Mouse (Mus musculus) CH12.LX (cell line): ENCODE measurements at regions not wholly inside any gene's neighbourhood (a gene's known extent, or its start where the extent isn't known, plus 50 kb on each side); places are given as distances from the start of the nearest gene placed in this dataset.

ENCODE experiments used
- DNase-seq: peaks from one replicate; pipeline ENCODE4 v3.0.0-alpha.2; 2013; ENCODE audit errors: extremely low read depth
- H3K27ac ChIP-seq: 2 replicates; pipeline ENCODE4 v1.5.1; 2012; ENCODE audit warnings: low read depth, mild to moderate bottlenecking, control low read depth, moderate library complexity; ENCODE audit not compliant: insufficient read depth
- H3K27me3 ChIP-seq: replicated peaks from 2 replicates; pipeline ENCODE3; 2012; ENCODE audit warnings: inconsistent platforms
- H3K36me3 ChIP-seq, 2 experiments: replicated peaks in 1 of 2; 2 replicates each; pipeline versions ENCODE3 to v1.6.1; 2012; ENCODE audit warnings: inconsistent platforms in 1 of 2, low read length in 1 of 2, mild to moderate bottlenecking in 1 of 2, mixed read lengths in 1 of 2, moderate library complexity in 1 of 2; ENCODE audit not compliant: control insufficient read depth in 1 of 2, insufficient read depth in 1 of 2
- H3K4me1 ChIP-seq, 2 experiments: 2 replicates each; pipeline ENCODE4 v1.6.1; 2012; ENCODE audit warnings: inconsistent platforms in 1 of 2, moderate library complexity in 1 of 2; ENCODE audit not compliant: insufficient read depth in 2 of 2, control insufficient read depth in 1 of 2
- H3K4me2 ChIP-seq: 2 replicates; pipeline ENCODE4 v1.6.1; 2012; ENCODE audit warnings: low read depth, mild to moderate bottlenecking, control low read depth; ENCODE audit not compliant: poor library complexity, insufficient read depth, severe bottlenecking
- H3K4me3 ChIP-seq, 3 experiments: fragments of 150-350 bp in 1 of 3; sonication (generic) in 1 of 3; replicated peaks in 1 of 3; 2 replicates each; pipeline versions ENCODE3 to v1.5.1; 2011 to 2012; ENCODE audit warnings: low read depth in 2 of 3, low read length in 2 of 3, mild to moderate bottlenecking in 2 of 3, moderate library complexity in 2 of 3, control low read depth in 1 of 3, improper control_type of control experiment in 1 of 3, inconsistent platforms in 1 of 3, mixed read lengths in 1 of 3; ENCODE audit not compliant: poor library complexity in 1 of 3
- H3K79me2 ChIP-seq: replicated peaks from 2 replicates; pipeline ENCODE4 v1.6.1; 2012; ENCODE audit warnings: mild to moderate bottlenecking, moderate library complexity; ENCODE audit not compliant: control insufficient read depth, poor library complexity, insufficient read depth, severe bottlenecking; ENCODE audit errors: extremely low read depth
- H3K9ac ChIP-seq: 2 replicates; pipeline ENCODE4 v1.6.1; 2012; ENCODE audit warnings: low read depth, mild to moderate bottlenecking, control low read depth, moderate library complexity; ENCODE audit not compliant: insufficient read depth
- H3K9me3 ChIP-seq: replicated peaks from 2 replicates; pipeline ENCODE3; 2012; ENCODE audit warnings: low read length, inconsistent platforms, mixed read lengths
- CHD1 ChIP-seq: IDR thresholded peaks from 2 replicates; pipeline ENCODE4 v1.6.1; 2012; ENCODE audit warnings: low read depth, low read length, improper control_type of control experiment, inconsistent platforms
- E2F4 ChIP-seq: IDR thresholded peaks from 2 replicates; pipeline ENCODE4 v1.6.1; 2011; ENCODE audit warnings: low read depth, low read length, improper control_type of control experiment; ENCODE audit not compliant: insufficient replicate concordance
- EP300 ChIP-seq: IDR thresholded peaks from 2 replicates; pipeline ENCODE4 v1.6.1; 2011; ENCODE audit warnings: low read length, improper control_type of control experiment
- ETS1 ChIP-seq: conservative IDR thresholded peaks from 2 replicates; pipeline ENCODE4 v1.6.1; 2012; ENCODE audit warnings: low read depth, mild to moderate bottlenecking, inconsistent platforms, low read length, improper control_type of control experiment, moderate library complexity
- GABPA ChIP-seq: IDR thresholded peaks from 2 replicates; pipeline ENCODE4 v1.6.1; 2012; ENCODE audit warnings: low read depth, low read length, improper control_type of control experiment, inconsistent platforms; ENCODE audit not compliant: insufficient replicate concordance
- IRF4 ChIP-seq: IDR thresholded peaks from 2 replicates; pipeline ENCODE4 v1.6.1; 2014; ENCODE audit warnings: low read depth, mild to moderate bottlenecking, inconsistent platforms, low read length, improper control_type of control experiment
- JUND ChIP-seq: conservative IDR thresholded peaks from 2 replicates; pipeline ENCODE4 v1.6.1; 2011; ENCODE audit warnings: low read depth, low read length, improper control_type of control experiment
- MAFK ChIP-seq: IDR thresholded peaks from 2 replicates; pipeline ENCODE4 v1.6.1; 2011; ENCODE audit warnings: low read length, improper control_type of control experiment; ENCODE audit not compliant: insufficient replicate concordance
- MXI1 ChIP-seq: IDR thresholded peaks from 2 replicates; pipeline ENCODE4 v1.6.1; 2011; ENCODE audit warnings: mild to moderate bottlenecking, low read depth, low read length, improper control_type of control experiment
- NELFE ChIP-seq: IDR thresholded peaks from 2 replicates; pipeline ENCODE4 v1.6.1; 2011; ENCODE audit warnings: low read depth, low read length, improper control_type of control experiment
- NRF1 ChIP-seq: IDR thresholded peaks from 2 replicates; pipeline ENCODE4 v1.6.1; 2014; ENCODE audit warnings: low read depth, mild to moderate bottlenecking, inconsistent platforms, low read length, improper control_type of control experiment, moderate library complexity
- PAX5 ChIP-seq: IDR thresholded peaks from 2 replicates; pipeline ENCODE4 v1.6.1; 2012; ENCODE audit warnings: low read length, inconsistent platforms, mixed read lengths
- POLR2A ChIP-seq: IDR thresholded peaks from 2 replicates; pipeline ENCODE4 v1.6.1; 2011; ENCODE audit warnings: low read depth, mild to moderate bottlenecking, improper control_type of control experiment, low read length
- POLR2AphosphoS2 ChIP-seq: IDR thresholded peaks from 2 replicates; pipeline ENCODE4 v1.6.1; 2011; ENCODE audit warnings: low read depth, low read length, improper control_type of control experiment
- RCOR1 ChIP-seq: conservative IDR thresholded peaks from 2 replicates; pipeline ENCODE4 v1.6.1; 2012; ENCODE audit warnings: low read depth, mild to moderate bottlenecking, inconsistent platforms, low read length, improper control_type of control experiment
- SIN3A ChIP-seq: IDR thresholded peaks from 2 replicates; pipeline ENCODE4 v1.6.1; 2012; ENCODE audit warnings: low read length, improper control_type of control experiment, inconsistent platforms
- TCF12 ChIP-seq: IDR thresholded peaks from 2 replicates; pipeline ENCODE4 v1.6.1; 2014; ENCODE audit warnings: low read depth, mild to moderate bottlenecking, inconsistent platforms, low read length, improper control_type of control experiment
- USF1 ChIP-seq: IDR thresholded peaks from 2 replicates; pipeline ENCODE4 v1.6.1; 2014; ENCODE audit warnings: low read depth, mild to moderate bottlenecking, inconsistent platforms, low read length, improper control_type of control experiment
- USF2 ChIP-seq: conservative IDR thresholded peaks from 2 replicates; pipeline ENCODE4 v1.6.1; 2011; ENCODE audit warnings: low read depth, low read length, improper control_type of control experiment
- ZKSCAN1 ChIP-seq: IDR thresholded peaks from 2 replicates; pipeline ENCODE4 v1.6.1; 2012; ENCODE audit warnings: low read depth, inconsistent platforms, low read length, improper control_type of control experiment, borderline replicate concordance
- ZMIZ1 ChIP-seq: IDR thresholded peaks from 2 replicates; pipeline ENCODE4 v1.6.1; 2012; ENCODE audit warnings: low read depth, mild to moderate bottlenecking, inconsistent platforms, low read length, improper control_type of control experiment
- ZNF384 ChIP-seq: IDR thresholded peaks from 2 replicates; pipeline ENCODE4 v1.6.1; 2012; ENCODE audit warnings: low read depth, low read length, improper control_type of control experiment, inconsistent platforms
- dilution Hi-C: fragments of 300-500 bp; cut with MboI; formaldehyde crosslinking; loops from 2 replicates; pipeline ENCODE4 v1.14.3; 2020; ENCODE audit warnings: low sequenced_read_pairs; ENCODE audit not compliant: extremely low pct_unique_long_range_greater_than_20kb, extremely low pct_ligation_motif_present
- in situ Hi-C: fragments of 300-500 bp; cut with MboI; formaldehyde crosslinking; loops from 3 replicates; pipeline ENCODE4 v1.14.3; 2019; ENCODE audit warnings: low sequenced_read_pairs, low pct_ligation_motif_present, low pct_unique_long_range_greater_than_20kb, mixed read lengths

DNA sequence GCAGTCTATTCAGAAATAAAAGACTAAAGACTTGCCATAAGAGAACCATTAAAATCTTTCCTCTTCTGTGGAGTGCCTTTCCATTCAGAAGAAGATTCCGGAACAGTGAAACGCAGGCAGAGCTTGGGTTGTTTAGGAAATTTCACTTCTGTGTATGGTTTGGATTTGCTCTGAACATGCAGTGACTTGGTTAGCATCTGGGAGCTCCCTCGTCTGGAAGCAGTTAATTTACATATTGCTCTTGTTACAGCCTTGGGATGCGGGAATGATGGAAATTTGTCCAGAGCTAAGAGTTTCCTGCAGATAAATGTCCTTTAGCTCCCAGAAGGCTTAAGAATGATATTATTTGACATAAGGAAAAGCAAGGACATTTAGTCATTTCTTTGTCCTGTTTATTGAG is 56.4 kb upstream of the Itga6 start:
- no peaks in the 10 kb centered on the region for H3K4me1 ChIP-seq
- TF ChIP-seq IRF4, result no peak
- TF ChIP-seq, all 38 proteins: peak for 0
- Histone ChIP-seq H3K4me3 (no peak overlapping the region), H3K27ac (no peak overlapping the region), H3K4me2 (no peak overlapping the region), H3K27me3 (no peaks in the 10 kb centered on the region), H3K9ac (no peak overlapping the region), H3K9me3 (no peaks in the 10 kb centered on the region), H3K79me2 (no peaks in the 10 kb centered on the region), H3K36me3 (no peaks in the 10 kb centered on the region)
- dilution Hi-C loops, result no loop called here
- DNase-seq, result no peak
- in situ Hi-C loops, result no loop called here

DNA sequence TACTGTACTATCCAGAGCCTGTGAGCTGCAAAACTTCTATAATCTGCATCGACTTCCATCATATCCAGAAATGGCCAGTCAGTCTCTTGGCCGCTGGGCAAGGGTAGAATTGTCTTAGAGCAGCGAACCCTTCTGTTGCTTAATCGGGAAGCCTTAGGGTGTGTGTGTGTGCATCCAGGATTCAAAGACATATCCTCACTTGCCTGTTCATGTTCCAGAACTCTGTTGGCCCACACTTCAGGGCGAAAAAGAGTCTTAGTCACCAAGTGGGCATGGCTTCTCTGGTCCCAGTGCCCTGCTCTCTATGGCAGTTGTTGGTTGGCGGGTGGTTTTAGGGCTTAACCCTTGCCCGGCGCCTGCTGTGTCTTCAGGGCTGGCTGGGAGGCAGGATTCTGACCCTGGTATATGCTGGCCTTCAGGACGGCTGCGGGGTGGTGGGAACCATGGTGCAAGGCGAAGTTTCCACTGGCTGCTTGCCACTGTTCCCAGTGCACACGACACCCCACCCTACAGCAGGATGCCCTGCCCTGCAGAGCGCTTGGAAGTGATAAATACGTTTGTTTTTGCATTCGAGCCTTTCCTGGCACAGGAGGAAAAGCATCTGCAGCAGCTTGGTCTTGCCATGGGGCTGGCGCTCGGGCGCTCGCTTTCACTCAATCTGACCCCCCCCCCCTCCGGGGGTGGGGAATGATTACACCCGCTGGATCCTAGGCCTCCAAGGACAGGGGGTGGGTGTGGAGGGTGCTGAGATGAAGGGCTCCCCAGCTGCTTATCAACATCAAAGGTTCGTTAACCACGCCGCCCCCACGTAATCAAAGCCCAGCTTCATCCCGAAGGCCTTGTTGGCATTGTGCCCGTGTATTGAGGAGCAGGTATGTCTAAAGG is 54.9 kb upstream of the Itga6 start:
- Histone ChIP-seq H3K4me3 (no peak overlapping the region), H3K36me3 (no peaks in the 10 kb centered on the region), H3K9ac (no peak overlapping the region), H3K79me2 (no peaks in the 10 kb centered on the region), H3K4me1 (no peaks in the 10 kb centered on the region), H3K27me3 (no peaks in the 10 kb centered on the region), H3K4me2 (no peak overlapping the region), H3K9me3 (no peaks in the 10 kb centered on the region), H3K27ac (no peak overlapping the region)
- DNase-seq, result no peak
- TF ChIP-seq IRF4 (no peak), PAX5 (no peak), POLR2A (no peak), TCF12 (no peak), GABPA (no peak), SIN3A (no peak), ZNF384 (no peak), MAFK (no peak), ZMIZ1 (no peak), E2F4 (no peak)
- dilution Hi-C loops (no loop called here), in situ Hi-C loops (loop anchor here (5.0 kb wide), 1 partner anchor 33 kb away; no protein-coding TSS in a partner anchor)

DNA sequence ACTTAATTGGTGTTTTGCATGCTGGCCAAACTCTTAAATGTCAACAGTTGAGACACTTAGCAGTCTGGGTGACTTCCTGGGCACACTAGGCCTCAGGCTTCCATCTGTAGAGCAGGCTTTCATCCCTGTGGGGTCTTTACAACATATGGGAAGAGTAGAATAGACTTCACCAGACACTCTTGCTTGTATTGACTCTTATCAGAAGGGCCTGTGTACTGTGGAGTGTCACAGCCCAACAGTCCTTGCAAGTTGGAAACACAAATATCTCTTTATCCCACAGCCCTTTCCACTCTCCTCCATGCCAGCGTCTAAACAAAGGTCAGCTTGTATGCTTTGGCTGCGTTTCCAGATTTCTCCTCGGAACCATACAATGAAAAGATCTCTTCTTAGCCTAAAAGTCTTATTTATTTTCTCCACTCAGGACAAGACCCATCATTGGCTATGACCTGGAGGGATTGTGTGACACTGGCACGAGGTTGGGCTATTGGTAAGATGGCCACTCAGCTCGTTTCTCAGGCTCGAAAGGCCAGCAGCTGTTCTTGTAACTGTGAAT is 50.6 kb upstream of the Itga6 start:
- no peak for TF ChIP-seq USF2
- no peak for TF ChIP-seq POLR2AphosphoS2
- no peak for TF ChIP-seq CHD1
- TF ChIP-seq RCOR1, result no peak
- TF ChIP-seq ZKSCAN1, result no peak
- no peak for TF ChIP-seq EP300
- TF ChIP-seq POLR2A, result no peak
- TF ChIP-seq ETS1, result no peak
- no peak for TF ChIP-seq USF1
- no peak for TF ChIP-seq ZNF384
- no peak for TF ChIP-seq MXI1
- no peak for TF ChIP-seq NRF1
- TF ChIP-seq NELFE, result no peak
- TF ChIP-seq MAFK, result no peak
- no peak for TF ChIP-seq SIN3A
- no peak for TF ChIP-seq JUND
- TF ChIP-seq PAX5, result no peak
- no peak overlapping the region for H3K9ac ChIP-seq
- DNase-seq, result no peak
- H3K4me2 ChIP-seq, result no peak overlapping the region
- in situ Hi-C loops (loop anchor here (5.0 kb wide), 1 partner anchor 38 kb away; no protein-coding TSS in a partner anchor), dilution Hi-C loops (no loop called here)
- no peaks in the 10 kb centered on the region for H3K36me3 ChIP-seq
- no peaks in the 10 kb centered on the region for H3K9me3 ChIP-seq
- peaks cover 24 to 33% of the 10 kb centered on the region in 2 experiments for H3K4me1 ChIP-seq
- no peaks in the 10 kb centered on the region for H3K79me2 ChIP-seq
- H3K4me3 ChIP-seq, result no peak overlapping the region
- H3K27ac ChIP-seq, result no peak overlapping the region
- no peaks in the 10 kb centered on the region for H3K27me3 ChIP-seq
